In the genomic region with DNA sequence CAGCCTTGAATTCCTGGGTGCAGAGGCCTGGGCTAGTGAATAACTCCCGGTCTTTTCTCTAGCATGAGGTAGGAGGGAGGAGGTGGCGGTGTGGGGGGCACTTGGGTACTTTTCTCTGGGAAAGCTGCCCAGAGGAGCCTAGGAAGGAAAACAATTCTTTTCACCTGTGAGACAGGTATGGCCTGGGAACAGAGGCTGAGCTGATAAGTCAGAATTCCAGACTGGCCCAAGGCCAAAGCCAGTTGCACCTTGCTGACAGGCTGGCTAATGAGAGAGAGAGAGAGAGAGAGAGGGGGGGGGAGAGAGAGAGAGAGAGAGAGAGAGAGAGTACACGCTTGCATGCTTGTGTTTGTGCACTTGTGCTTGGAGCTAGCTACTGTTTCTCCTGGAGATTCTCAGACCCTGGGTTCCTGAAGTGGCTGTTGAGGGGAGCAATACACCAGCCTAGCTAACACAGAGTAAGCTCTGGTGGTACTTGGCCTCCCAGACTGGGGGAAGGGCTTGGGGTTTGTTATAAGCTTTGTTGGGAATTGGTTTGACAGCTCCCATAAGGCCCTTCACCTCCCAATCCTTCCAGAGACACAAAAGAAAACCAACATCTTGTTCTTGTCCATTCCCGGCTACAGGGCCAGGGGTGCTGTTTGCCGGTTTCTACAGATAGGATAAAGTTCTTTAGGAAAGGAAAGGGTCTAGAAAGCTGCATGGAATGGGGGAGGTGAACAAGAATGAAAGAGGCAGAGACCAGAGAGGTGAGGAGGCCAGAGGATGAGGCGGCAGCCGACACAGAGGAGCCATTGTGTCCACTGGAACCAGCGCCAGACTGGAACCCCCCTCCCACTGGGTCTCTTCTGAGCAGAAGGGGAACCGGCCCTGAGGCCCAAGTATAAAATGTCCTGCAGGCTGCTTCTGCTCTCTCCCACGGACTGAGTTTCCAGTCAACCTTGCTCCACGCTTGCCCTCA, we compare ENCODE assay signal across 8 mouse cellular contexts. TPM values are rescaled to one million over a fixed set of nuclear protein-coding genes. Genes with fewer than 3 reads are reported as not detected.
A peak's percentile ranks its signal among the peaks of the same experiment; 100 is the strongest.
DNase-seq lines count a peak whose midpoint lies in the region; ATAC-seq and TF ChIP-seq lines count a peak whose summit lies in the region.

A gene (plus strand): TSS at position 739 of the 961 bp plus-strand sequence.

- H3K9me3 ChIP-seq in kidney, embryonic 15.5 days (replicated peaks) = no peaks in the 10 kb centered on the region

- DNase-seq in kidney, adult 18-20 months = peak; percentile 24
- no peak for DNase-seq in kidney, adult 11 months
- peak; percentile 64 to 80 for DNase-seq in lung, postnatal 4 days
- DNase-seq in natural killer cell, adult 2 months (ENCODE audit: low spot score in 2 of 2) = no peak
- no peak for DNase-seq in adrenal gland, adult 2 months
- no peak for DNase-seq in spleen, postnatal 36 days (ENCODE audit: low spot score in 2 of 2)

- H3K36me3 ChIP-seq in kidney, embryonic 15.5 days = no peaks in the 10 kb centered on the region

- H3K27ac ChIP-seq in embryonic fibroblast, embryonic 13.5 days (ENCODE audit: insufficient read depth, low read length) = no peak within 1 kb of the TSS
- H3K27ac ChIP-seq in kidney, embryonic 15.5 days = no peak within 1 kb of the TSS

- H3K27me3 ChIP-seq in kidney, embryonic 15.5 days = peaks cover 59% of the 10 kb centered on the region

- no peak for ATAC-seq in kidney, embryonic 15.5 days (replicated peaks; ENCODE audit: low FRiP score)

- H3K9ac ChIP-seq in kidney, embryonic 15.5 days = peak within 1 kb of the TSS; percentile 57

- peak within 1 kb of the TSS; percentile 50 for H3K4me3 ChIP-seq in embryonic fibroblast, embryonic 13.5 days (ENCODE audit: insufficient read depth, low read length)
- peak within 1 kb of the TSS; percentile 56 for H3K4me3 ChIP-seq in kidney, embryonic 15.5 days (replicated peaks)

- WGBS in kidney, embryonic 15.5 days = 31% methylated on average over 11 of the region's 11 CpGs

- peak within 1 kb of the TSS; percentile 97 for H3K4me2 ChIP-seq in kidney, embryonic 15.5 days

- no peak for TF ChIP-seq CTCF in embryonic fibroblast, embryonic 13.5 days (IDR thresholded peaks at IDR 0.05; ENCODE audit: borderline replicate concordance, insufficient read depth, low read length)

- TF ChIP-seq POLR2A in embryonic fibroblast, embryonic 13.5 days (IDR thresholded peaks at IDR 0.05; ENCODE audit: low read depth, low read length) = no peak

- no peaks in the 10 kb centered on the region for H3K4me1 ChIP-seq in embryonic fibroblast, embryonic 13.5 days (ENCODE audit: control insufficient read depth, insufficient read depth, low read length)
- peaks cover 46% of the 10 kb centered on the region for H3K4me1 ChIP-seq in kidney, embryonic 15.5 days

RNA-seq across cellular contexts. Expression of the gene that starts here (rescaled TPM):
- polyA plus RNA-seq in embryonic fibroblast, embryonic 13.5 days (2011; ENCODE audit: insufficient read length, low read depth, missing spikeins) = 8.7 and 11.2 TPM in 2 replicates
- 4.1 and 6.3 TPM in 2 replicates for polyA plus RNA-seq in kidney, embryonic 15.5 days (2015; fragmentation: Nextera tagmentation; extraction: Ambion mirVana)
- total RNA-seq in adrenal gland, adult 2 months (2021) = 1 to 10 TPM; 2.4 to 2.6 TPM
- polyA plus RNA-seq in adrenal gland, adult 2 months (2012; rRNA removed) = 3.7 and 4.1 TPM in 2 replicates

Comparison
In these comparisons a context has a peak if more than half of its experiments do, and no peak if none do; other contexts are left out.
1. DNase-seq: peak in kidney, adult 18-20 months (single experiment) and lung, postnatal 4 days (2 of 2); none in kidney, adult 11 months (single experiment), natural killer cell, adult 2 months (0 of 2), adrenal gland, adult 2 months (single experiment) and spleen, postnatal 36 days (0 of 2).